Mouse (Mus musculus): ENCODE results near the gene Nod1. TPM values are rescaled to one million over a fixed set of nuclear protein-coding genes. Genes with fewer than 3 reads are reported as not detected.

The Nod1 gene
- total and polyA plus RNA-seq, 2 experiments from 2014 or later, result 1.7 to 4.8 TPM

GRCm38 (mm10) chr6:54926899-54927298, 45.5 kb downstream of the Nod1 start:
- 75% methylated on average over 2 of the region's 2 CpGs for WGBS
- H3K4me3 ChIP-seq (ENCODE audit: low read length), result no peak overlapping the region

GRCm38 (mm10) chr6:54925736-54926440, 46.5 kb downstream of the Nod1 start:
- Histone ChIP-seq H3K4me3 (ENCODE audit: low read length) (no peak overlapping the region), H3K9ac (replicated peaks; ENCODE audit: low read length) (no peak overlapping the region), H3K9me3 (ENCODE audit: low read length) (no peaks in the 10 kb centered on the region), H3K4me2 (ENCODE audit: low read depth, low read length) (no peak overlapping the region), H3K36me3 (ENCODE audit: insufficient read depth, low read length) (no peaks in the 10 kb centered on the region), H3K27ac (no peak overlapping the region), H3K27me3 (ENCODE audit: insufficient read depth, low read length) (no peaks in the 10 kb centered on the region), H3K4me1 (ENCODE audit: insufficient read depth, low read length) (no peaks in the 10 kb centered on the region)
- no peak for DNase-seq (ENCODE audit: low spot score)
- no peak for ATAC-seq
- no peak for TF ChIP-seq CTCF (IDR thresholded peaks at IDR 0.05; ENCODE audit: low read depth)
- 79% methylated on average over 7 of the region's 7 CpGs for WGBS

More at GRCm38 (mm10) chr6:54926899-54927298, 45.5 kb downstream of the Nod1 start:
- Histone ChIP-seq H3K27me3 (ENCODE audit: insufficient read depth, low read length) (no peaks in the 10 kb centered on the region), H3K36me3 (ENCODE audit: insufficient read depth, low read length) (no peaks in the 10 kb centered on the region), H3K4me2 (ENCODE audit: low read depth, low read length) (no peak overlapping the region), H3K4me1 (ENCODE audit: insufficient read depth, low read length) (no peaks in the 10 kb centered on the region), H3K9ac (replicated peaks; ENCODE audit: low read length) (no peak overlapping the region), H3K9me3 (ENCODE audit: low read length) (no peaks in the 10 kb centered on the region), H3K27ac (no peak overlapping the region)
- no peak for TF ChIP-seq CTCF (IDR thresholded peaks at IDR 0.05; ENCODE audit: low read depth)
- no peak for ATAC-seq
- no peak for DNase-seq (ENCODE audit: low spot score)

- Histone ChIP-seq H3K27ac (no peak overlapping the region), H3K4me1 (ENCODE audit: insufficient read depth, low read length) (no peaks in the 10 kb centered on the region), H3K4me2 (ENCODE audit: low read depth, low read length) (no peak overlapping the region), H3K9ac (replicated peaks; ENCODE audit: low read length) (no peak overlapping the region), H3K4me3 (ENCODE audit: low read length) (no peak overlapping the region), H3K9me3 (ENCODE audit: low read length) (no peaks in the 10 kb centered on the region), H3K27me3 (ENCODE audit: insufficient read depth, low read length) (no peaks in the 10 kb centered on the region), H3K36me3 (ENCODE audit: insufficient read depth, low read length) (no peaks in the 10 kb centered on the region)
- no peak for ATAC-seq
- no peak for TF ChIP-seq CTCF (IDR thresholded peaks at IDR 0.05; ENCODE audit: low read depth)
- 88% methylated on average over 16 of the region's 16 CpGs for WGBS
- DNase-seq (ENCODE audit: low spot score), result no peak
These were observed 47.9 kb downstream of the Nod1 start for GRCm38 (mm10) chr6:54924538-54924937.

- Histone ChIP-seq H3K9me3 (ENCODE audit: low read length) (no peaks in the 10 kb centered on the region), H3K27me3 (ENCODE audit: insufficient read depth, low read length) (no peaks in the 10 kb centered on the region), H3K36me3 (ENCODE audit: insufficient read depth, low read length) (no peaks in the 10 kb centered on the region), H3K9ac (replicated peaks; ENCODE audit: low read length) (no peak overlapping the region), H3K4me2 (ENCODE audit: low read depth, low read length) (no peak overlapping the region), H3K27ac (no peak overlapping the region), H3K4me1 (ENCODE audit: insufficient read depth, low read length) (no peaks in the 10 kb centered on the region), H3K4me3 (ENCODE audit: low read length) (no peak overlapping the region)
- TF ChIP-seq CTCF (IDR thresholded peaks at IDR 0.05; ENCODE audit: low read depth), result no peak
- ATAC-seq (no peak), DNase-seq (ENCODE audit: low spot score) (no peak)
- 88% methylated on average over 5 of the region's 5 CpGs for WGBS
These were observed 53.9 kb downstream of the Nod1 start for GRCm38 (mm10) chr6:54918521-54918920.

GRCm38 (mm10) chr6:54917523-54917922, 54.9 kb downstream of the Nod1 start:
- whole genome bisulfite sequencing, result 42% methylated on average over 4 of the region's 4 CpGs
- no peak overlapping the region for H3K27ac ChIP-seq
- H3K27me3 ChIP-seq (ENCODE audit: insufficient read depth, low read length), result no peaks in the 10 kb centered on the region
- ATAC-seq (no peak; the same call in 1 of the 2 replicates), DNase-seq (ENCODE audit: low spot score) (peak; percentile 54)
- H3K4me1 ChIP-seq (ENCODE audit: insufficient read depth, low read length), result no peaks in the 10 kb centered on the region
- no peaks in the 10 kb centered on the region for H3K36me3 ChIP-seq (ENCODE audit: insufficient read depth, low read length)
- no peak overlapping the region for H3K9ac ChIP-seq (replicated peaks; ENCODE audit: low read length)
- peak; percentile 71 for TF ChIP-seq CTCF (IDR thresholded peaks at IDR 0.05; ENCODE audit: low read depth)
- H3K4me2 ChIP-seq (ENCODE audit: low read depth, low read length), result no peak overlapping the region
- no peak overlapping the region for H3K4me3 ChIP-seq (ENCODE audit: low read length)
- no peaks in the 10 kb centered on the region for H3K9me3 ChIP-seq (ENCODE audit: low read length)

GRCm38 (mm10) chr6:54916941-54917340, 55.5 kb downstream of the Nod1 start:
- no peak overlapping the region for H3K27ac ChIP-seq
- H3K4me3 ChIP-seq (ENCODE audit: low read length), result no peak overlapping the region
- H3K9me3 ChIP-seq (ENCODE audit: low read length), result no peaks in the 10 kb centered on the region
- no peaks in the 10 kb centered on the region for H3K4me1 ChIP-seq (ENCODE audit: insufficient read depth, low read length)
- TF ChIP-seq CTCF (IDR thresholded peaks at IDR 0.05; ENCODE audit: low read depth), result no peak
- no peak overlapping the region for H3K9ac ChIP-seq (replicated peaks; ENCODE audit: low read length)
- no peaks in the 10 kb centered on the region for H3K27me3 ChIP-seq (ENCODE audit: insufficient read depth, low read length)
- no peak for DNase-seq (ENCODE audit: low spot score)
- H3K4me2 ChIP-seq (ENCODE audit: low read depth, low read length), result no peak overlapping the region
- WGBS, result 77% methylated on average over 4 of the region's 4 CpGs
- H3K36me3 ChIP-seq (ENCODE audit: insufficient read depth, low read length), result no peaks in the 10 kb centered on the region
- no peak for ATAC-seq

GRCm38 (mm10) chr6:54916163-54916562, 56.2 kb downstream of the Nod1 start:
- no peak overlapping the region for H3K27ac ChIP-seq
- no peaks in the 10 kb centered on the region for H3K27me3 ChIP-seq (ENCODE audit: insufficient read depth, low read length)
- H3K4me3 ChIP-seq (ENCODE audit: low read length), result no peak overlapping the region
- no peak for DNase-seq (ENCODE audit: low spot score)
- H3K9ac ChIP-seq (replicated peaks; ENCODE audit: low read length), result no peak overlapping the region
- no peaks in the 10 kb centered on the region for H3K9me3 ChIP-seq (ENCODE audit: low read length)
- H3K4me2 ChIP-seq (ENCODE audit: low read depth, low read length), result no peak overlapping the region
- ATAC-seq, result no peak
- no peaks in the 10 kb centered on the region for H3K4me1 ChIP-seq (ENCODE audit: insufficient read depth, low read length)
- WGBS, result 58% methylated on average over 4 of the region's 4 CpGs
- TF ChIP-seq CTCF (IDR thresholded peaks at IDR 0.05; ENCODE audit: low read depth), result no peak
- H3K36me3 ChIP-seq (ENCODE audit: insufficient read depth, low read length), result no peaks in the 10 kb centered on the region

Data from hindbrain, postnatal 0 days (tissue).